Mouse (Mus musculus) liver, embryonic 14.5 days (tissue): ENCODE data around the gene Dgkz.

ENCODE experiments used
- CTCF ChIP-seq: IDR thresholded peaks from 2 replicates; pipeline ENCODE4 v1.5.1; 2016; ENCODE audit warnings: antibody characterized with exemption, low read depth, control low read depth
- EP300 ChIP-seq: IDR thresholded peaks from 2 replicates; pipeline ENCODE4 v1.6.1; 2016; ENCODE audit warnings: antibody characterized with exemption, low read depth

GRCm38 (mm10) chr2:91980245-91980644 lies 4.6 kb upstream of the Dgkz start:
- TF ChIP-seq CTCF = no peak
- TF ChIP-seq EP300 = no peak
